Comparison of ENCODE assay signal across 26 mouse cellular contexts in genomic region chr3:142811582-142811981, GRCm38 (mm10).
"Had no signal": no experiment of that assay in that cellular context is flagged by ENCODE, and none has a peak within 500 bp of the region (broad histone marks: within the 10 kb centered on the region; RNA-seq: fewer than 3 reads in every experiment).

No protein-coding gene starts in this region.

- H3K4me3 ChIP-seq: gastrocnemius, adult 2 months; hindbrain, embryonic 10.5 days; hindbrain, embryonic 12.5 days; intestine, embryonic 15.5 days; layer of hippocampus, adult 2 months; left cerebral cortex, adult 2 months; limb, embryonic 10.5 days; limb, embryonic 12.5 days; liver, embryonic 13.5 days; liver, embryonic 15.5 days had no signal

- ATAC-seq: forebrain, embryonic 16.5 days; hindbrain, embryonic 16.5 days; inflammation-experienced regulatory T-cells, adult 6 months; intestine, embryonic 15.5 days; intestine, postnatal 0 days; liver, postnatal 0 days had no signal

- H3K4me1 ChIP-seq: hindbrain, embryonic 10.5 days; hindbrain, embryonic 12.5 days; intestine, embryonic 15.5 days; limb, embryonic 10.5 days; limb, embryonic 12.5 days; liver, embryonic 13.5 days; liver, embryonic 15.5 days had no signal

- H3K9ac ChIP-seq: hindbrain, embryonic 12.5 days; hindbrain, embryonic 14.5 days; intestine, embryonic 15.5 days; limb, embryonic 12.5 days; liver, embryonic 13.5 days; liver, embryonic 15.5 days; liver, postnatal 0 days had no signal

- DNase-seq: gastrocnemius, adult 2 months; gastrocnemius, postnatal 10 days; gastrocnemius, postnatal 25 days; heart, postnatal 14 days; kidney, adult 18-20 months; kidney, adult 8-10 months; kidney, postnatal 10 days; kidney, postnatal 25 days; kidney, postnatal 4 days; liver; liver, embryonic 13.5 days; liver, postnatal 0 days had no signal

- H3K27me3 ChIP-seq: hindbrain, embryonic 12.5 days; intestine, embryonic 15.5 days; limb, embryonic 12.5 days; liver, embryonic 13.5 days; liver, embryonic 15.5 days had no signal

- H3K4me2 ChIP-seq: hindbrain, embryonic 12.5 days; hindbrain, embryonic 14.5 days; intestine, embryonic 15.5 days; limb, embryonic 12.5 days; liver, embryonic 11.5 days; liver, embryonic 13.5 days; liver, embryonic 15.5 days had no signal

- H3K9me3 ChIP-seq: hindbrain, embryonic 10.5 days; hindbrain, embryonic 12.5 days; intestine, embryonic 15.5 days; limb, embryonic 10.5 days; limb, embryonic 12.5 days; liver, embryonic 13.5 days; liver, embryonic 15.5 days had no signal

- H3K27ac ChIP-seq: gastrocnemius, adult 2 months; hindbrain, embryonic 10.5 days; hindbrain, embryonic 12.5 days; hindbrain, embryonic 14.5 days; intestine, embryonic 15.5 days; layer of hippocampus, adult 2 months; left cerebral cortex, adult 2 months; limb, embryonic 10.5 days; limb, embryonic 12.5 days; liver, embryonic 13.5 days; liver, embryonic 15.5 days had no signal
